Mouse (Mus musculus): ENCODE data around the gene Aqp8. TPM values are rescaled to one million over a fixed set of nuclear protein-coding genes. Genes with fewer than 3 reads are reported as not detected.

Gene Aqp8
- polyA plus RNA-seq, 1 experiment from 2014 or later = 0.31 TPM

GRCm38 (mm10) chr7:123499481-123500238, 37.6 kb downstream of the Aqp8 start:
- H3K27ac ChIP-seq (replicated peaks) = peak overlapping the region; percentile 85
- peak overlapping the region; percentile 70 for H3K4me3 ChIP-seq
- 46% methylated on average over 19 of the region's 19 CpGs for WGBS
- H3K4me2 ChIP-seq (replicated peaks) = peak overlapping the region; percentile 85
- H3K4me1 ChIP-seq = peaks cover 17% of the 10 kb centered on the region
- H3K9me3 ChIP-seq = no peaks in the 10 kb centered on the region
- peaks cover 17% of the 10 kb centered on the region for H3K36me3 ChIP-seq
- no peaks in the 10 kb centered on the region for H3K27me3 ChIP-seq
- H3K9ac ChIP-seq (replicated peaks) = peak overlapping the region; percentile 82
- no peak; the same call in 1 of the 2 replicates for ATAC-seq (ENCODE audit: low FRiP score, low read depth)

GRCm38 (mm10) chr7:123500239-123501219, 38.4 kb downstream of the Aqp8 start, which contains the start of gene Zkscan2:
Zkscan2 (minus strand) TSS chr7:123500449.
- peak within 1 kb of the TSS; percentile 82 for H3K9ac ChIP-seq (replicated peaks)
- ATAC-seq (ENCODE audit: low FRiP score, low read depth) = peak; percentile 96
- no peaks in the 10 kb centered on the region for H3K9me3 ChIP-seq
- H3K27ac ChIP-seq (replicated peaks) = peak within 1 kb of the TSS; percentile 85
- no peaks in the 10 kb centered on the region for H3K27me3 ChIP-seq
- 2% methylated on average over 71 of the region's 71 CpGs for whole genome bisulfite sequencing
- H3K4me1 ChIP-seq = peaks cover 17% of the 10 kb centered on the region
- peak within 1 kb of the TSS; percentile 85 for H3K4me2 ChIP-seq (replicated peaks)
- H3K4me3 ChIP-seq = peak within 1 kb of the TSS; percentile 70
- peaks cover 9% of the 10 kb centered on the region for H3K36me3 ChIP-seq

- H3K4me3 ChIP-seq = no peak overlapping the region
- no peak overlapping the region for H3K9ac ChIP-seq (replicated peaks)
- H3K36me3 ChIP-seq = no peaks in the 10 kb centered on the region
- no peak overlapping the region for H3K27ac ChIP-seq (replicated peaks)
- peaks cover 17% of the 10 kb centered on the region for H3K4me1 ChIP-seq
- H3K27me3 ChIP-seq = no peaks in the 10 kb centered on the region
- 0 out of 2 replicates have a peak, but pooled peaks cover 10% of the 10 kb centered on the region for H3K9me3 ChIP-seq
- no peak overlapping the region for H3K4me2 ChIP-seq (replicated peaks)
- no peak for ATAC-seq (ENCODE audit: low FRiP score, low read depth)
- WGBS = 46% methylated on average over 1 of the region's 1 CpGs
Observed at GRCm38 (mm10) chr7:123503358-123503757, 41.3 kb downstream of the Aqp8 start.

GRCm38 (mm10) chr7:123507946-123508345, 45.9 kb downstream of the Aqp8 start:
- no peak overlapping the region for H3K4me3 ChIP-seq
- no peaks in the 10 kb centered on the region for H3K4me1 ChIP-seq
- no peaks in the 10 kb centered on the region for H3K27me3 ChIP-seq
- no peak overlapping the region for H3K27ac ChIP-seq (replicated peaks)
- H3K9ac ChIP-seq (replicated peaks) = no peak overlapping the region
- ATAC-seq (ENCODE audit: low FRiP score, low read depth) = no peak
- H3K9me3 ChIP-seq = 0 out of 2 replicates have a peak, but pooled peaks cover 10% of the 10 kb centered on the region
- no peak overlapping the region for H3K4me2 ChIP-seq (replicated peaks)
- no peaks in the 10 kb centered on the region for H3K36me3 ChIP-seq
- 77% methylated on average over 7 of the region's 7 CpGs for WGBS

Other genes starting within 250 kb of the Aqp8 start
- gene Slc5a11, start 247.5 kb upstream of the Aqp8 start, polyA plus RNA-seq (2016; fragmentation: Nextera tagmentation; extraction: Ambion mirVana) = 0.09 TPM in 1 of 2 replicates, not detected in the other
- gene Lcmt1, start 92.5 kb upstream of the Aqp8 start, polyA plus RNA-seq (2016; fragmentation: Nextera tagmentation; extraction: Ambion mirVana) = 62.3 and 64.0 TPM in 2 replicates
- gene Arhgap17, start 92.4 kb upstream of the Aqp8 start, polyA plus RNA-seq (2016; fragmentation: Nextera tagmentation; extraction: Ambion mirVana) = 24.7 and 25.7 TPM in 2 replicates
- gene Zkscan2, start 38.2 kb downstream of the Aqp8 start, polyA plus RNA-seq (2016; fragmentation: Nextera tagmentation; extraction: Ambion mirVana) = 12.6 and 12.7 TPM in 2 replicates